Mouse (Mus musculus) Patski (cell line): Measurements from ENCODE around the gene Gm17455. TPM values are rescaled to one million over a fixed set of nuclear protein-coding genes. Genes with fewer than 3 reads are reported as not detected.

Source experiments
- ATAC-seq: fragments of 100-300 bp; one replicate; pipeline ENCODE4 v1.8.0; 2021
- CTCF ChIA-PET: fragments of 350-600 bp; sonication (Branson Sonifier 250); formaldehyde crosslinking; loops from one replicate; lab custom pipeline; 2022; ENCODE audit warnings: inconsistent platforms; lab: Charles Lee
- POLR2A ChIA-PET: fragments of 350-600 bp; sonication (Branson Sonifier 250); formaldehyde crosslinking; loops from one replicate; lab custom pipeline; 2022; ENCODE audit warnings: antibody characterized with exemption, inconsistent platforms; lab: Charles Lee
- DNase-seq: peaks from one replicate; pipeline ENCODE4 v3.0.0-alpha.2; 2011; ENCODE audit warnings: low read depth, low spot score
- H3K27me3 ChIP-seq: fragments of 371-371 bp; one replicate; pipeline ENCODE4 v1.5.1; 2021
- CTCF ChIP-seq: fragments of 100-300 bp; IDR thresholded peaks from one replicate; pipeline ENCODE4 v1.5.1; 2021
- in situ Hi-C: fragments of 300-500 bp; cut with MboI; formaldehyde crosslinking; loops from 3 replicates; pipeline ENCODE4 v1.11.1; 2018; ENCODE audit warnings: low pct_unique_long_range_greater_than_20kb, mixed read lengths
- polyA plus RNA-seq: library from polyadenylated mRNA; unstranded; gene quantifications from one replicate; pipeline ENCODE4 v1.2.3, GENCODE M21; 2021

Gm17455 gene
- not detected for polyA plus RNA-seq

DNA sequence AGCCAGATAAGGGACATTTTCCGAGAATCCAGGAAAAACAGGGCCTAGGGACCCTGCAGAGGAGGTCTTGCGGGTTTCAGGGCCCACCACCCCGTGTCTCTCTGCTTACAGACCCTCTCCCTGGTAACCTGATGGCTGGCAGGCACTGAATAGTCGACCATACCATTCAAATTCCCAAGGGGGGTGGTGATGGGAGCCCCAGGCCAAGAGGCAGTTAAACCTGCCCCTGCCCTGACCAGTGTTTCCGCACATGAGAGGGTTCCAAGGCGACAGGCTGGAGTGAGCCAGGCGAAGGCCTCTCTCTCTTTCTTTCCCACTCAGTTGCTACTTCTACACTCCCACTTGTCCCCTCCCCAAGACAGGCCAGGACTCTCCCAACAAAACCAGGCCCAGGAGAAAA is at the start of gene Gm17455:
Gm17455 (plus strand) TSS at position 278 of the 400 bp plus-strand sequence.
- in situ Hi-C loops, result no loop called here
- no peak for ATAC-seq
- ChIA-PET CTCF (no interaction called here), POLR2A (no interaction called here)
- DNase-seq, result no peak
- no peak for TF ChIP-seq CTCF
- peaks cover 6% of the 10 kb centered on the region for H3K27me3 ChIP-seq

- ChIA-PET POLR2A (no interaction called here), CTCF (no interaction called here)
- ATAC-seq (no peak), DNase-seq (no peak)
- no peak for TF ChIP-seq CTCF
- in situ Hi-C loops, result no loop called here
- H3K27me3 ChIP-seq, result no peaks in the 10 kb centered on the region
These were observed 49.3 kb upstream of the Gm17455 start for GRCm38 (mm10) chr10:60350077-60350804.

DNA sequence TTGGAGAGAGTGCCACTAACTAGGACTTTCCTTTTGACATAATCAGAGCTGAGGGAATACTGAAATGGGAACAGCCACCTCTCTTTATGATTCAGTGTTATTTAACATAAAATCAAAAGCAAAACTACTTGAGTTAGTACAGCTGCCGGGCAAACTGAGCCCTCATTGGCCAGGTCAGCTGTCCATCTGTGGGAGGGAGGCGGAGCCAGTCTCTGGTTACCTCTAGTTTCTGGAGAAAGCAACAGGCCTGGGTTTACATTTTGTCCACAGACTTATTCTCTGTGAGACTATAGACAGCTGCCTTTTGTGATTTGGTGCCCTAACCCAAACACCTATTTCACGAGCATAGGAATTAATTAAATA is 48.7 kb upstream of the Gm17455 start:
- in situ Hi-C loops, result no loop called here
- no peak for ATAC-seq
- POLR2A ChIA-PET, result no interaction called here

GRCm38 (mm10) chr10:60351248-60351647 is 48.3 kb upstream of the Gm17455 start:
- POLR2A ChIA-PET, result no interaction called here
- CTCF ChIA-PET, result no interaction called here
- no peaks in the 10 kb centered on the region for H3K27me3 ChIP-seq
- no peak for DNase-seq
- ATAC-seq, result no peak
- TF ChIP-seq CTCF, result no peak
- in situ Hi-C loops, result no loop called here

More for the DNA sequence above, 48.7 kb upstream of the Gm17455 start:
- TF ChIP-seq CTCF, result no peak
- DNase-seq, result peak; percentile 54
- H3K27me3 ChIP-seq, result no peaks in the 10 kb centered on the region
- CTCF ChIA-PET, result no interaction called here

- DNase-seq (peak; percentile 34), ATAC-seq (no peak)
- H3K27me3 ChIP-seq, result no peaks in the 10 kb centered on the region
- ChIA-PET POLR2A (interaction anchor here (0.6 to 0.7 kb wide), 2 partner anchors 36 to 65 kb away, joined by 3 to 6 read pairs; no protein-coding TSS in a partner anchor), CTCF (interaction anchor here (1.1 kb wide), 1 partner anchor 46 kb away, joined by 4 read pairs; no protein-coding TSS in a partner anchor)
- TF ChIP-seq CTCF, result no peak
- in situ Hi-C loops, result no loop called here
These were observed 47.6 kb upstream of the Gm17455 start for GRCm38 (mm10) chr10:60351761-60352455.

DNA sequence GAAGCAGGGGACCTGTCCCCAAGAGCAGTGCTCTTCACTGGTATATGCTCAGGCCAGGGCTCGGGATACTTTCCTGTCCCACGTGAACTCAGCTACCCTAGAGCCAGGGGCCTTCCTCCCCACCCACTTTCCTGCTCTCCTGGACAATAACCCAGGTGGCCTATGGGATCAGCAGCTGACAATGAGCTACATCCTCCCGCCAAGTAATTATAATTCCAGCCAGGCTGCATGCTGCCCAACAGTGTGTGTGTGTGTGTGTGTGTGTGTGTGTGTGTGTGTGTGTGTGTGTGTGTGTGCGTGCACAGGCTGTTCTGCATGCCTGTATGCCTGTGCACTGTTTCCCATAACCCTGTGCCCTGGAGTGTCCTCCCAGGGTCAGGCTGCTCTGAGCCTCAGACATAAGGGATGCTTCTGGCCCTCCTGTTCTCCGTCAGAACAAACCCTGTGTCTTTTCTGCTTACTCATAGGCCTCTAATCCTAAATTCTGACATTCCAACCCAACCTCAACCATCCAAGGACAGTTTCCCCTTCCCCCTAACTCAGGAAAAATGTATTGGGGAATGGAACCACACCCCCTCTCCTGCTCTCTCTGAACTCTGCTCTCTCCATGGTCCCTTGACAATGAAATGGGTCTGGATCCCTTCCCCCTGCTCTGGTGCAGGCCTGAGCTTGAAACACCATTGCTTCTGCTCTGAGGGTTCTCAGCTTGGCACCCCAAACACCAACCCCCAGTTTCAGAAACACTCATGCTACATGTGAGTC is 46.1 kb upstream of the Gm17455 start:
- ChIA-PET POLR2A (no interaction called here), CTCF (interaction anchor here (1.3 kb wide), 1 partner anchor 13 kb away, joined by 3 read pairs; no protein-coding TSS in a partner anchor)
- TF ChIP-seq CTCF, result no peak
- ATAC-seq, result peak; percentile 19
- in situ Hi-C loops, result no loop called here
- DNase-seq, result peak; percentile 62
- H3K27me3 ChIP-seq, result no peaks in the 10 kb centered on the region

GRCm38 (mm10) chr10:60354003-60354325 is 45.6 kb upstream of the Gm17455 start:
- DNase-seq, result no peak
- no peak for ATAC-seq
- no peaks in the 10 kb centered on the region for H3K27me3 ChIP-seq
- CTCF ChIA-PET, result interaction anchor here (1.3 kb wide), 1 partner anchor 13 kb away, joined by 3 read pairs; no protein-coding TSS in a partner anchor
- no peak for TF ChIP-seq CTCF
- POLR2A ChIA-PET, result no interaction called here
- in situ Hi-C loops, result no loop called here

- in situ Hi-C loops, result loop anchor here (5.0 kb wide), 1 partner anchor 37 kb away; no protein-coding TSS in a partner anchor
- peak; percentile 77 for DNase-seq
- ATAC-seq, result peak; percentile 67
- CTCF ChIA-PET, result interaction anchor here (1.3 kb wide), 1 partner anchor 14 kb away, joined by 3 read pairs; no protein-coding TSS in a partner anchor
- no peak for TF ChIP-seq CTCF
- H3K27me3 ChIP-seq, result no peaks in the 10 kb centered on the region
- POLR2A ChIA-PET, result no interaction called here
These were observed 44.4 kb upstream of the Gm17455 start for GRCm38 (mm10) chr10:60354881-60355677.

DNA sequence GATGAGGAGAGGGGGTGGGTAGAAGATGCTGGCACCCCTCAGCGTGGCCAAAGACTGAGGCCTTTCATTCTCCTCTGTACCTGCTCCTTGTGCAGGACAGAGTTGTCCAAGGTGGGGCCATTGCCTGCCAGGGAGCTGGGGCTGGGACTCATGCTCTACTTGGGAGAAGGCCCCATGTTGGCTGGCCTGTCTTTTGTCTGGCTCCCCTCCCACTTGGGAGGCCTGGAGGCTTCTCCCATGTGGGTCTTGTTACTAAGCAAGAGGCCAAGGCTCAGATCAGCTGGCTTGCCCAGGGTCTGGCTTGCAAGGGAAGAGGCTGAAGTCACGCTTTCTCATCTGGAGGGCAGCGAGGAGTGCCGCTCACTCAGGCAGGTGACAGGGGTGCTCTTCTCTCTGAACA is 42.1 kb upstream of the Gm17455 start:
- no peaks in the 10 kb centered on the region for H3K27me3 ChIP-seq
- POLR2A ChIA-PET, result interaction anchor here (1.1 kb wide), 1 partner anchor 18 kb away, joined by 3 read pairs; no protein-coding TSS in a partner anchor
- ATAC-seq, result no peak
- TF ChIP-seq CTCF, result no peak
- no peak for DNase-seq
- in situ Hi-C loops, result loop anchor here (5.0 kb wide), 1 partner anchor 35 kb away; no protein-coding TSS in a partner anchor
- CTCF ChIA-PET, result no interaction called here
